Mouse (Mus musculus) layer of hippocampus, postnatal 10 days (tissue): ENCODE data around the gene Rela. TPM values are rescaled to one million over a fixed set of nuclear protein-coding genes. Genes with fewer than 3 reads are reported as not detected.

ENCODE experiments used
- DNase-seq, 2 experiments: peaks; one replicate each; pipeline ENCODE4 v3.0.0; 2021; ENCODE audit warnings: low spot score in 2 of 2
- microRNA-seq, 2 experiments: library from miRNA; unstranded; fragments of <30 nt; microRNA quantifications; one replicate each; pipeline ENCODE4 v1.2.0; 2021
- total RNA-seq, 2 experiments: library from RNA; stranded (reverse); gene quantifications; 2 replicates each; pipeline ENCODE4 v1.2.3; 2021

Rela gene
- total RNA-seq, 2 experiments from 2014 or later, result 24.4 to 24.7 TPM

GRCm38 (mm10) chr19:5695849-5696462 is 58.7 kb downstream of the Rela start:
- DNase-seq, result no peak

Small RNA genes lying within 50 kb of the gene (microRNA-seq; reads per million reads assigned to microRNA genes)
- gene Mir6987, result 0.22 to 1.4 reads per million in 2 experiments

Other genes with a start within 250 kb of the Rela start
- 10 to 100 TPM; 84.3 to 95.6 TPM for gene Sart1, start 248.8 kb upstream of the Rela start, total RNA-seq
- gene Tsga10ip, start 235.0 kb upstream of the Rela start, total RNA-seq, result under 1 TPM in 1 of 2 experiments, not detected in 1; 0.85 TPM
- gene Drap1, start 212.5 kb upstream of the Rela start, total RNA-seq, result 100 to 1,000 TPM; 234 to 244 TPM
- gene AI837181, start 212.3 kb upstream of the Rela start, total RNA-seq, result 10 to 100 TPM; 55.7 to 57.5 TPM
- gene Fosl1, start 189.9 kb upstream of the Rela start, total RNA-seq, result not detected
- 10 to 100 TPM; 26.4 to 32.9 TPM for gene Ccdc85b, start 179.6 kb upstream of the Rela start, total RNA-seq
- 100 to 1,000 TPM in 1 of 2 experiments, 10 to 100 TPM in 1; 83.7 to 108 TPM for gene Fibp, start 176.9 kb upstream of the Rela start, total RNA-seq
- 1 to 10 TPM; 2.6 to 2.9 TPM for gene Ctsw, start 169.0 kb upstream of the Rela start, total RNA-seq
- gene Efemp2, start 163.5 kb upstream of the Rela start, total RNA-seq, result 10 to 100 TPM; 18.4 to 19.6 TPM
- gene Mus81, start 149.1 kb upstream of the Rela start, total RNA-seq, result 10 to 100 TPM; 34.2 to 40.9 TPM
- gene Cfl1, start 147.0 kb upstream of the Rela start, total RNA-seq, result 1,000 to 10,000 TPM; 1,802 to 1,826 TPM
- gene 1700020D05Rik, start 133.7 kb upstream of the Rela start, total RNA-seq, result 1 to 10 TPM; 5.6 to 9.8 TPM
- 10 to 100 TPM; 63.1 to 66.2 TPM for gene Snx32, start 126.9 kb upstream of the Rela start, total RNA-seq
- gene Ovol1, start 76.8 kb upstream of the Rela start, total RNA-seq, result not detected
- gene Ap5b1, start 69.5 kb upstream of the Rela start, total RNA-seq, result 1 to 10 TPM; 8.6 to 8.8 TPM
- 10 to 100 TPM; 70.8 to 73.5 TPM for gene Rnaseh2c, start 35.6 kb upstream of the Rela start, total RNA-seq
- gene Kat5, start 27.2 kb upstream of the Rela start, total RNA-seq, result 10 to 100 TPM; 69.7 to 87.5 TPM
- gene Sipa1, start 26.2 kb downstream of the Rela start, total RNA-seq, result 10 to 100 TPM; 30.0 to 34.2 TPM
- 10 to 100 TPM; 13.0 to 16.1 TPM for gene Map3k11, start 51.3 kb downstream of the Rela start, total RNA-seq
- gene Pcnx3, start 51.4 kb downstream of the Rela start, total RNA-seq, result 10 to 100 TPM; 69.7 to 82.6 TPM
- gene Kcnk7, start 66.9 kb downstream of the Rela start, total RNA-seq, result not detected
- 10 to 100 TPM; 33.4 to 41.1 TPM for gene Ehbp1l1, start 88.8 kb downstream of the Rela start, total RNA-seq
- 10 to 100 TPM; 44.4 to 46.5 TPM for gene Fam89b, start 92.2 kb downstream of the Rela start, total RNA-seq
- gene Ltbp3, start 103.4 kb downstream of the Rela start, total RNA-seq, result 10 to 100 TPM; 33.4 to 35.4 TPM
- gene Scyl1, start 133.9 kb downstream of the Rela start, total RNA-seq, result 10 to 100 TPM; 67.3 to 72.8 TPM
- 10 to 100 TPM; 10.7 to 14.8 TPM for gene Frmd8, start 237.8 kb downstream of the Rela start, total RNA-seq
- 1 to 10 TPM; 2.1 to 3.6 TPM for gene Slc25a45, start 240.3 kb downstream of the Rela start, total RNA-seq